Mouse (Mus musculus): ENCODE results near the gene Ctc1. TPM values are rescaled to one million over a fixed set of nuclear protein-coding genes. Genes with fewer than 3 reads are reported as not detected.
A peak's percentile ranks its signal among the peaks of the same experiment; 100 is the strongest.

Ctc1 gene
- polyA plus RNA-seq, 1 experiment from 2014 or later, result 43.8 TPM

GRCm38 (mm10) chr11:69051771-69052170 lies 36.1 kb downstream of the Ctc1 start:
- no peak for ATAC-seq (ENCODE audit: insufficient number of reproducible peaks, insufficient read depth, low FRiP score, low read depth)
- no peak overlapping the region for H3K4me2 ChIP-seq (ENCODE audit: low read length)
- no peaks in the 10 kb centered on the region for H3K27me3 ChIP-seq (ENCODE audit: control insufficient read depth, insufficient read depth, low read length)
- 84% methylated on average over 4 of the region's 4 CpGs for WGBS
- peaks cover 53% of the 10 kb centered on the region for H3K36me3 ChIP-seq (ENCODE audit: control insufficient read depth, insufficient read depth, low read length)
- H3K9ac ChIP-seq (ENCODE audit: low read length), result no peak overlapping the region
- no peak overlapping the region for H3K4me3 ChIP-seq (ENCODE audit: control insufficient read depth in 1 of 2, insufficient read depth in 1 of 2, low read depth in 1 of 2, low read length in 2 of 2)
- no peak overlapping the region for H3K27ac ChIP-seq (replicated peaks in 1 of 2; ENCODE audit: control insufficient read depth in 1 of 2, insufficient read depth in 1 of 2, low read depth in 2 of 2, low read length in 2 of 2)
- H3K9me3 ChIP-seq (ENCODE audit: control insufficient read depth, low read length), result no peaks in the 10 kb centered on the region
- H3K4me1 ChIP-seq (ENCODE audit: control insufficient read depth in 2 of 2, insufficient read depth in 2 of 2, low read length in 2 of 2), result peaks cover 3 to 6% of the 10 kb centered on the region in 2 experiments; a peak in 3 of 4 replicates

GRCm38 (mm10) chr11:69052824-69053421 lies 37.2 kb downstream of the Ctc1 start:
- ATAC-seq (ENCODE audit: insufficient number of reproducible peaks, insufficient read depth, low FRiP score, low read depth), result no peak
- WGBS, result 89% methylated on average over 2 of the region's 2 CpGs
- peaks cover 48% of the 10 kb centered on the region for H3K36me3 ChIP-seq (ENCODE audit: control insufficient read depth, insufficient read depth, low read length)

GRCm38 (mm10) chr11:69053848-69054247 lies 38.1 kb downstream of the Ctc1 start:
- peaks cover 39% of the 10 kb centered on the region for H3K36me3 ChIP-seq (ENCODE audit: control insufficient read depth, insufficient read depth, low read length)
- ATAC-seq (ENCODE audit: insufficient number of reproducible peaks, insufficient read depth, low FRiP score, low read depth), result no peak

More at GRCm38 (mm10) chr11:69052824-69053421, 37.2 kb downstream of the Ctc1 start:
- Histone ChIP-seq H3K4me2 (ENCODE audit: low read length) (no peak overlapping the region), H3K27ac (replicated peaks in 1 of 2; ENCODE audit: control insufficient read depth in 1 of 2, insufficient read depth in 1 of 2, low read depth in 2 of 2, low read length in 2 of 2) (no peak overlapping the region), H3K27me3 (ENCODE audit: control insufficient read depth, insufficient read depth, low read length) (no peaks in the 10 kb centered on the region), H3K9ac (ENCODE audit: low read length) (no peak overlapping the region), H3K4me1 (ENCODE audit: control insufficient read depth in 2 of 2, insufficient read depth in 2 of 2, low read length in 2 of 2) (no peaks in the 10 kb centered on the region; a peak in 1 of 4 replicates), H3K9me3 (ENCODE audit: control insufficient read depth, low read length) (no peaks in the 10 kb centered on the region), H3K4me3 (ENCODE audit: control insufficient read depth in 1 of 2, insufficient read depth in 1 of 2, low read depth in 1 of 2, low read length in 2 of 2) (no peak overlapping the region)

GRCm38 (mm10) chr11:69058265-69058664 lies 42.6 kb downstream of the Ctc1 start:
- no peaks in the 10 kb centered on the region for H3K9me3 ChIP-seq (ENCODE audit: control insufficient read depth, low read length)

More at GRCm38 (mm10) chr11:69053848-69054247, 38.1 kb downstream of the Ctc1 start:
- H3K27ac ChIP-seq (replicated peaks in 1 of 2; ENCODE audit: control insufficient read depth in 1 of 2, insufficient read depth in 1 of 2, low read depth in 2 of 2, low read length in 2 of 2), result no peak overlapping the region
- H3K4me3 ChIP-seq (ENCODE audit: control insufficient read depth in 1 of 2, insufficient read depth in 1 of 2, low read depth in 1 of 2, low read length in 2 of 2), result no peak overlapping the region
- no peaks in the 10 kb centered on the region for H3K9me3 ChIP-seq (ENCODE audit: control insufficient read depth, low read length)
- H3K4me2 ChIP-seq (ENCODE audit: low read length), result no peak overlapping the region
- H3K27me3 ChIP-seq (ENCODE audit: control insufficient read depth, insufficient read depth, low read length), result no peaks in the 10 kb centered on the region
- no peak overlapping the region for H3K9ac ChIP-seq (ENCODE audit: low read length)
- H3K4me1 ChIP-seq (ENCODE audit: control insufficient read depth in 2 of 2, insufficient read depth in 2 of 2, low read length in 2 of 2), result peaks cover 4 to 8% of the 10 kb centered on the region in 2 experiments
- WGBS, result 71% methylated on average over 3 of the region's 3 CpGs

GRCm38 (mm10) chr11:69058729-69059356 lies 43.1 kb downstream of the Ctc1 start:
- 2% methylated on average over 19 of the region's 19 CpGs for WGBS

More at GRCm38 (mm10) chr11:69058265-69058664, 42.6 kb downstream of the Ctc1 start:
- peak overlapping the region; percentile 83 to 95 for H3K4me3 ChIP-seq (ENCODE audit: control insufficient read depth in 1 of 2, insufficient read depth in 1 of 2, low read depth in 1 of 2, low read length in 2 of 2)
- 59% methylated on average over 2 of the region's 2 CpGs for WGBS
- peaks cover 11 to 21% of the 10 kb centered on the region in 2 experiments for H3K4me1 ChIP-seq (ENCODE audit: control insufficient read depth in 2 of 2, insufficient read depth in 2 of 2, low read length in 2 of 2)
- H3K36me3 ChIP-seq (ENCODE audit: control insufficient read depth, insufficient read depth, low read length), result peaks cover 7% of the 10 kb centered on the region; the same call in 1 of the 2 replicates
- H3K9ac ChIP-seq (ENCODE audit: low read length), result peak overlapping the region; percentile 93
- H3K27ac ChIP-seq (replicated peaks in 1 of 2; ENCODE audit: control insufficient read depth in 1 of 2, insufficient read depth in 1 of 2, low read depth in 2 of 2, low read length in 2 of 2), result peak overlapping the region; percentile 77 to 84
- peak overlapping the region; percentile 85 for H3K4me2 ChIP-seq (ENCODE audit: low read length)
- H3K27me3 ChIP-seq (ENCODE audit: control insufficient read depth, insufficient read depth, low read length), result no peaks in the 10 kb centered on the region
- ATAC-seq (ENCODE audit: insufficient number of reproducible peaks, insufficient read depth, low FRiP score, low read depth), result no peak

GRCm38 (mm10) chr11:69059357-69059974 lies 43.8 kb downstream of the Ctc1 start, which contains the start of gene Borcs6:
TSS of gene Borcs6 (plus strand) at chr11:69059717.
- Histone ChIP-seq H3K27ac (replicated peaks in 1 of 2; ENCODE audit: control insufficient read depth in 1 of 2, insufficient read depth in 1 of 2, low read depth in 2 of 2, low read length in 2 of 2) (peak within 1 kb of the TSS; percentile 84 to 95), H3K9me3 (ENCODE audit: control insufficient read depth, low read length) (no peaks in the 10 kb centered on the region), H3K36me3 (ENCODE audit: control insufficient read depth, insufficient read depth, low read length) (no peaks in the 10 kb centered on the region), H3K4me1 (ENCODE audit: control insufficient read depth in 2 of 2, insufficient read depth in 2 of 2, low read length in 2 of 2) (peaks cover 13 to 25% of the 10 kb centered on the region in 2 experiments), H3K27me3 (ENCODE audit: control insufficient read depth, insufficient read depth, low read length) (no peaks in the 10 kb centered on the region), H3K4me2 (ENCODE audit: low read length) (peak within 1 kb of the TSS; percentile 85), H3K4me3 (ENCODE audit: control insufficient read depth in 1 of 2, insufficient read depth in 1 of 2, low read depth in 1 of 2, low read length in 2 of 2) (peak within 1 kb of the TSS; percentile 83 to 95), H3K9ac (ENCODE audit: low read length) (peak within 1 kb of the TSS; percentile 93)
- ATAC-seq (ENCODE audit: insufficient number of reproducible peaks, insufficient read depth, low FRiP score, low read depth), result peak; percentile 90
- WGBS, result under 1% methylated on average over 63 of the region's 64 CpGs

More at GRCm38 (mm10) chr11:69058729-69059356, 43.1 kb downstream of the Ctc1 start:
- H3K27me3 ChIP-seq (ENCODE audit: control insufficient read depth, insufficient read depth, low read length), result no peaks in the 10 kb centered on the region
- peaks cover 11 to 21% of the 10 kb centered on the region in 2 experiments for H3K4me1 ChIP-seq (ENCODE audit: control insufficient read depth in 2 of 2, insufficient read depth in 2 of 2, low read length in 2 of 2)
- H3K9ac ChIP-seq (ENCODE audit: low read length), result peak overlapping the region; percentile 93
- peaks cover 3% of the 10 kb centered on the region; the same call in 1 of the 2 replicates for H3K36me3 ChIP-seq (ENCODE audit: control insufficient read depth, insufficient read depth, low read length)
- H3K4me3 ChIP-seq (ENCODE audit: control insufficient read depth in 1 of 2, insufficient read depth in 1 of 2, low read depth in 1 of 2, low read length in 2 of 2), result peak overlapping the region; percentile 83 to 95
- H3K27ac ChIP-seq (replicated peaks in 1 of 2; ENCODE audit: control insufficient read depth in 1 of 2, insufficient read depth in 1 of 2, low read depth in 2 of 2, low read length in 2 of 2), result peak overlapping the region; percentile 77 to 84
- ATAC-seq (ENCODE audit: insufficient number of reproducible peaks, insufficient read depth, low FRiP score, low read depth), result no peak
- H3K4me2 ChIP-seq (ENCODE audit: low read length), result peak overlapping the region; percentile 85
- H3K9me3 ChIP-seq (ENCODE audit: control insufficient read depth, low read length), result no peaks in the 10 kb centered on the region

GRCm38 (mm10) chr11:69059975-69060411 lies 44.3 kb downstream of the Ctc1 start:
- WGBS, result 0% methylated on average over 48 of the region's 49 CpGs
- peak overlapping the region; percentile 84 for H3K4me2 ChIP-seq (ENCODE audit: low read length)
- peak overlapping the region; percentile 75 to 95 for H3K27ac ChIP-seq (replicated peaks in 1 of 2; ENCODE audit: control insufficient read depth in 1 of 2, insufficient read depth in 1 of 2, low read depth in 2 of 2, low read length in 2 of 2)
- ATAC-seq (ENCODE audit: insufficient number of reproducible peaks, insufficient read depth, low FRiP score, low read depth), result peak; percentile 20
- peaks cover 13 to 28% of the 10 kb centered on the region in 2 experiments for H3K4me1 ChIP-seq (ENCODE audit: control insufficient read depth in 2 of 2, insufficient read depth in 2 of 2, low read length in 2 of 2)
- H3K27me3 ChIP-seq (ENCODE audit: control insufficient read depth, insufficient read depth, low read length), result no peaks in the 10 kb centered on the region
- H3K4me3 ChIP-seq (ENCODE audit: control insufficient read depth in 1 of 2, insufficient read depth in 1 of 2, low read depth in 1 of 2, low read length in 2 of 2), result peak overlapping the region; percentile 73 to 95
- H3K9me3 ChIP-seq (ENCODE audit: control insufficient read depth, low read length), result no peaks in the 10 kb centered on the region
- peak overlapping the region; percentile 93 for H3K9ac ChIP-seq (ENCODE audit: low read length)
- H3K36me3 ChIP-seq (ENCODE audit: control insufficient read depth, insufficient read depth, low read length), result no peaks in the 10 kb centered on the region

Measured in heart, embryonic 14.5 days (tissue).